Mouse (Mus musculus) macrophage (primary cell): ENCODE measurements around the gene Zfp300. TPM values are rescaled to one million over a fixed set of nuclear protein-coding genes. Genes with fewer than 3 reads are reported as not detected.
A peak's percentile ranks its signal among the peaks of the same experiment; 100 is the strongest.

ENCODE experiments used
- H3K27ac ChIP-seq: fragments of 350-480 bp; formaldehyde crosslinking; 2 replicates; pipeline ENCODE4 v1.9.0; 2021
- H3K36me3 ChIP-seq: fragments of 350-480 bp; formaldehyde crosslinking; 2 replicates; pipeline ENCODE4 v1.9.0; 2021; ENCODE audit errors: inconsistent target
- H3K4me3 ChIP-seq: fragments of 350-480 bp; formaldehyde crosslinking; 2 replicates; pipeline ENCODE4 v1.9.0; 2021; ENCODE audit errors: inconsistent target
- H3K79me2 ChIP-seq: fragments of 350-480 bp; formaldehyde crosslinking; 2 replicates; pipeline ENCODE4 v1.9.0; 2021; ENCODE audit errors: inconsistent target
- WGBS: methylation state at CpG from one replicate; pipeline ENCODE4 v1.1.7; 2026; ENCODE audit warnings: inconsistent platforms; ENCODE audit not compliant: missing documents; 5-methylcytosine and 5-hydroxymethylcytosine counted together
- polyA plus RNA-seq: library from polyadenylated mRNA; stranded (reverse); fragments of 250-400 nt; gene quantifications from 3 replicates; pipeline ENCODE4 v1.2.4, GENCODE M21; 2018; ENCODE audit warnings: inconsistent platforms
- total RNA-seq, 78 experiments: library from RNA; depleted of rRNA; stranded (reverse); fragments of 250-400 nt; gene quantifications; 1 replicate in 9 of 78; 2 replicates in 24 of 78; 3 replicates in 43 of 78; 4 replicates in 2 of 78; pipeline ENCODE4 v1.2.4; 2018; ENCODE audit warnings: inconsistent platforms in 56 of 78

The Zfp300 gene
- total RNA-seq (2018; cell fraction: chromatin; rRNA removed): 1 to 10 TPM in 7 of 26 experiments, under 1 TPM in 15, not detected in 4; 0.15 to 3.0 (median 0.78) TPM
- under 1 TPM; 0.05 to 0.65 (median 0.22) TPM for total RNA-seq (2018; cell fraction: cytosol; rRNA removed)
- 1 to 10 TPM in 2 of 26 experiments, under 1 TPM in 18, not detected in 6; 0.06 to 1.2 (median 0.40) TPM for total RNA-seq (2018; cell fraction: nucleus; rRNA removed)
- 0.26 to 0.60 TPM (median 0.53 TPM) in 3 replicates for polyA plus RNA-seq

DNA sequence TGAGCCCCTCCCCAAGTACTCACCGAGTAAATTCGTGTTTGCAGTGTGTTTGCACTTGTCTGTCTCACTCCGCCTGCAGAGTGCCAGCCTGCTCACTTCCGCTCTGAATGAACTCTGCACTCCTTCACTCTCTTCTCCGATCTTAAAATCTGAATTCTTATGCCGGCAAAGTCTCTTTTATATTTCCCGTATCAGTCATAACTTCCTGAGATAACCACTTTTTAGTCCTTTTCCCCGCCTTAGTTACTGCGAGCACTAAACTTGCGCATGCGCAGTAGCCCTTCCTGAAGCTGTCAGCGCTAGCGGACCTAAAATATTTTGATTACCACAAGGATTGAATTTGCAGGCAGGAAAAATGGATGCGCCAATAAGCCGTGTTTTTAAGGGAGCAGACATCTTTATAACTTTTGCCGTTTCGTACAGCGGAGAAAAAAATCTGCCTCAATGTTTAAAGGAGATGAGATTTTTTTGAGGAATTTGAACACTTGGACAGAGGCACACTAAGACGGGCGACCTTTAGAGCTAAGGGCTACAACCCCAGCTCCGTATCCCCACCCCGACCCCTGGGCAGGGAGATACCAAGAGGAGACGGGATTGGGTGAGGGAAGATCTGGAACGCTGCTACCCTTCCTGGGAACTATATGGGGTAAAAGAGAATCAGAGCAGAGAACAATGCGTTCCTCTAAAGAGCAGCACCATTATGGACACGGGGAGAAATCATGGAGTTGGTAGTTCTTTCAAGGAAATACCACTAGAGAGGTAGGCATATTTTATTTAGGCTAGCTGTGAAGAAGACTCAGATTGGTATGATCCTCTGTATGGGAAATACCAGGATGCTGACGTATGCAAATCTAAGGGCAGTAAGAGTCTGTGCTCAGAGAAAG, at the start of gene Zfp300:
Gene Zfp300, minus strand, starts transcription at position 545 of the 884 bp plus-strand sequence.
- 23% methylated on average over 26 of the region's 27 CpGs for WGBS
- H3K36me3 ChIP-seq: no peaks in the 10 kb centered on the region
- H3K4me3 ChIP-seq: peak within 1 kb of the TSS; percentile 39
- H3K27ac ChIP-seq: peak within 1 kb of the TSS; percentile 19; the same call in 1 of the 2 replicates
- no peaks in the 10 kb centered on the region for H3K79me2 ChIP-seq

DNA sequence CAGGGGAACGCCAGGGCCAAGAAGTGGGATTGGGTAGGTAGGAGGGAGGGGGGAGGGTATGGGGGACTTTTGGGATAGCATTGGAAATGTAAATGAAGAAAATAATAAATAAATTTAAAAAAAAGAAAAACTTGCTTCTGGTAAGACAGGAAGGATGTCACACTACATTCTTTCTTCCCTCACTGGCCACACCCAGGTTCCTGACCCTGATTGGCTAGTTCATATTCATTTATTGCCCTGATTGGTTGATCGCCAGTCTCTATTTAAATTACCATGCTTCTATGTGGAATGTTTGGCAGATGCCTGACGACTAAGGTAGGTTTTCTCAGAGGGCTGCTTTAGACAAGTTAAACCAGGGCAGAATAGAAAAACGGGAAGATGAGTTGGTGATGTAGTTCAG, 26.2 kb upstream of the Zfp300 start, which contains the start of gene Ssxa1:
Gene Ssxa1, plus strand, starts transcription at position 301 of the 400 bp plus-strand sequence.
- Histone ChIP-seq H3K27ac (no peak within 1 kb of the TSS), H3K79me2 (no peaks in the 10 kb centered on the region)
- WGBS: 77% methylated on average over 4 of the region's 4 CpGs

DNA sequence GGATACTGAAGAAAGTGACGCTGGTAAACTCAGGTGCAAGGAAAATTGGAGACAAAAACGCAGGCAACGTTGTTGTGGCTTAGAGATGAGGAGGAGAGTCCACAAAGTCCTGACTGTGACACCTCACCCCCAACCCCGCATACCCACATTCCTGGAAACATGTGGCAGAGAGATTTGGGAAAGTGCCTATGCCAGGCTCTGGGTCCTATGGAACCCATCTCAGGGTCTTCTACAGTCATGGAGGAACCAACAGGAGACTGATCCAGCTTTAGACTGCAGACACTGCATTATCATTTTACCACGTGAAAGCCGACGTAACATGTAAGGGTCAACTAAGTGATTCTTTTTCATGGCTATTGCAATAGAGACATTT, 526 bp upstream of the Zfp300 start:
- Histone ChIP-seq H3K79me2 (no peaks in the 10 kb centered on the region), H3K27ac (no peak overlapping the region), H3K4me3 (peak overlapping the region; percentile 39), H3K36me3 (no peaks in the 10 kb centered on the region)
- WGBS: 49% methylated on average over 7 of the region's 7 CpGs

More for the DNA sequence above, 26.2 kb upstream of the Zfp300 start, which contains the start of gene Ssxa1:
- H3K4me3 ChIP-seq: no peak within 1 kb of the TSS
- no peaks in the 10 kb centered on the region for H3K36me3 ChIP-seq

DNA sequence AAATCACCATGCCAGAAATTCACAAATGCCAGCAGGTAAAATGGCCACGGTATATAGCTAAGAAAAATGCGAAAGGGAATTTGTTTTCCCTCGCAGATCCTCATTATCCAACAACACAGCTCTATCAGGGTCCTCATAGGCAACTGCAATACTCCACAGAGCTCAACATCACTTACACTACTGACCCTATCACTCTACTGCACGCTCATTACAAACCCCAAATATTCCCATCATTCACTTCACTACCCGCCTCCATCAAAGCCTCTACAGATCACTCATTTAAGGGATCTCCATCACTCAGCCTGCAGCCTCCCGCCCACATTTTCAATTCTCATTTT, 713 bp downstream of the Zfp300 start:
- peak overlapping the region; percentile 39 for H3K4me3 ChIP-seq
- H3K27ac ChIP-seq: no peak overlapping the region
- no peaks in the 10 kb centered on the region for H3K36me3 ChIP-seq
- H3K79me2 ChIP-seq: no peaks in the 10 kb centered on the region
- 42% methylated on average over 6 of the region's 6 CpGs for WGBS

DNA sequence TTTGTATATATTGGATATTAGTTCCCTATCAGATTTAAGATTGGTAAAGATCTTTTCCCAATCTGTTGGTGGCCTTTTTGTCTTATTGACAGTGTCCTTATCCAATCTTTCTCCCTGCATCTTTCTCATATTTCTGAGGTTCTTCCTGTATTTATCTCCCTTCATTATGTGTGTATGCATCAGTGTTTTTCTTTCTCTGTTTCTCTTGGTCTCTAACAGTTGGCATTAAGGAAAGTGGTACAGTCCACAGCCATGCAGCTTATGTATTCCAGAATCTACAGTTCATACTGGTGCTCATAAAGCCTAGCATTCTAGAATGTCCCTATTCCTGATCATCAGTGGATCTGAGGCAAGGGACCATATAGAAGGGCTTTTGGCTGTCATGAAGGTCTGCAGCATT, 21.2 kb downstream of the Zfp300 start, which contains the start of gene Spaca5:
Gene Spaca5, plus strand, starts transcription at position 301 of the 400 bp plus-strand sequence.
- Histone ChIP-seq H3K79me2 (no peaks in the 10 kb centered on the region), H3K27ac (no peak within 1 kb of the TSS), H3K4me3 (no peak within 1 kb of the TSS)

DNA sequence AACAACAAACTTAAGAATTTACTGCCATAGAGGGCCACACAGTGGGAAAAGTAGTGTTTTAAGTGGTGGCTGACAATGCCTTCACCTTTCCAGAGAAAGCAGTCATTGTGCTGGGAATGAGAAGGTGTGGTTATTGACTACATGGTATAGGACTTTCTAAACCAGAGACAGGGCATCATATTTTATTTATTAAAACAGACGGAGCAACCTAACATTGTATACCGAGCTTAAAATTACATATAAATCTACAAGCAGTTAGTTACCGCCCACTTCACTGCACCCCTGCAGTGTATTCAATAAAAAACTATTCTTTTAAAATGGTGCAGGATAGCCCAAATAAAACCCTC, 26.8 kb downstream of the Zfp300 start:
- 87% methylated on average over 3 of the region's 3 CpGs for WGBS
- Histone ChIP-seq H3K27ac (no peak overlapping the region), H3K36me3 (no peaks in the 10 kb centered on the region), H3K4me3 (peak overlapping the region; percentile 62; the same call in 1 of the 2 replicates), H3K79me2 (no peaks in the 10 kb centered on the region; the same call in 1 of the 2 replicates)

More for the DNA sequence above, 21.2 kb downstream of the Zfp300 start, which contains the start of gene Spaca5:
- no peaks in the 10 kb centered on the region for H3K36me3 ChIP-seq

DNA sequence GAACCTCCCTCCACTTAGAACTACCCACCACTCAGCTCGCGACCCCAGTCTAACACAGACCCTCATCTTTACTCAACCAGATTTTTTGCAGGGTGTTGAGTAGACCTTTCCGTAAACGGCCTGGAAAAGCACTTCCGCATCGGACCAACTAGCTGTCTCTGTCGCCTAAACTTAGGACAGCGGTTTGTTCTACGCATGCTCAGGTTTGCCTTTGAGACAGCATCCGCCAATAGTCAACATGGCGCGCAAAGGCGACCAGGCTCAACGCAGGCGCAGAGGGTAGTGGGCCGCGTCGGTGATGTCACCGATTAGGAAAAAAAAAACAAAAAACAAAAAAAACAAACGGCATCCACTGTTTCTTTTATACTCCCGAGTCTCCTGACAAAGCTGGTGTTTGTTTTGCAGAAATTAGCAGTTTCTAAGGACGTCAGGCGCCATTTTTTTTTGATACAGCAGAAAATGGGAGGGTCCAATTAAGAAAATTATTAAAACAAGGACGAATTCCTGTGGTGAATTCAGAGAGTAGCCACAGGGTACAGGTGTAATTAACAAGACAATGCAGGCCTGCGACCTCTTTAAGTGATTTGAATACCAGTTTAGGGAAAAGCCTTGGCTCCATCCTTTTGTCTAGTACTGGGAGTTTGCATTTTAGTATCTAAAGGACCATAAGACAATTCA, 27.3 kb downstream of the Zfp300 start, which contains the start of gene Zfp182:
Gene Zfp182, minus strand, starts transcription at position 451 of the 678 bp plus-strand sequence.
- peak within 1 kb of the TSS; percentile 62 for H3K4me3 ChIP-seq
- peak within 1 kb of the TSS; percentile 51 for H3K27ac ChIP-seq
- 16% methylated on average over 25 of the region's 25 CpGs for whole genome bisulfite sequencing
- H3K79me2 ChIP-seq: no peaks in the 10 kb centered on the region; the same call in 1 of the 2 replicates
- H3K36me3 ChIP-seq: no peaks in the 10 kb centered on the region

DNA sequence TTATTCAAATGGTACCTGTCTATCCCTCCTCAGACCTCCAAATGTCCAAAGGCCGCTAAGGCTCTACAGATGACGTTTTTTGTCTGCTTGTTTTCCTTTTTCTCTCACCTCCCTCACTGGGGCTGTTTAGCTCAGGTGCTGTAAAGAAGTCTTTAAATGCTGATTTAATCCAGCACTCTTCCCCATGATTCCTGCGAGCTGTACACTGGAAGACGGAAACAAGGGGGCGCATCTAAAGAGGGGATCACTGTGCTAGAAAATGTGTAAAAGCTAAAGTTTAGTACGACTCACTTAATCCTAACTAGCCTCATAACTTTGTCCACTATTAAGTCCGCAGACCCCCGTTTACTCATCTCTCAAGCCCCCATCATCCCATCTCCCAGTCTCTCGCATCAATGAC, 27.9 kb downstream of the Zfp300 start:
- 21% methylated on average over 8 of the region's 9 CpGs for WGBS
- H3K27ac ChIP-seq: peak overlapping the region; percentile 51
- no peaks in the 10 kb centered on the region for H3K36me3 ChIP-seq
- H3K79me2 ChIP-seq: no peaks in the 10 kb centered on the region; the same call in 1 of the 2 replicates
- H3K4me3 ChIP-seq: peak overlapping the region; percentile 62

Other genes starting within 250 kb of the Zfp300 start
- 0.29 to 1.4 TPM (median 1.1 TPM) in 3 replicates for gene Timp1, start 219.4 kb downstream of the Zfp300 start, polyA plus RNA-seq
- 6.8 to 30.6 TPM (median 13.5 TPM) in 3 replicates for gene Syn1, start 168.5 kb downstream of the Zfp300 start, polyA plus RNA-seq
- 647 to 949 TPM (median 687 TPM) in 3 replicates for gene Cfp, start 158.0 kb downstream of the Zfp300 start, polyA plus RNA-seq
- 12.2 to 13.0 TPM (median 12.2 TPM) in 3 replicates for gene Elk1, start 138.9 kb downstream of the Zfp300 start, polyA plus RNA-seq
- gene Uxt, start 127.5 kb downstream of the Zfp300 start, polyA plus RNA-seq: 17.1 to 20.2 TPM (median 18.6 TPM) in 3 replicates
- 4.2 to 11.0 TPM (median 7.6 TPM) in 3 replicates for gene Zfp182, start 27.2 kb downstream of the Zfp300 start, polyA plus RNA-seq
- gene Spaca5, start 21.1 kb downstream of the Zfp300 start, polyA plus RNA-seq: not detected in 3 replicates
- not detected in 3 replicates for gene Ssxa1, start 26.3 kb upstream of the Zfp300 start, polyA plus RNA-seq
- gene Gm21876, start 86.1 kb upstream of the Zfp300 start, polyA plus RNA-seq: not detected in 3 replicates